Mouse (Mus musculus) adrenal gland, postnatal 4 days (tissue): Measurements from ENCODE around the gene Ahrr. TPM values are rescaled to one million over a fixed set of nuclear protein-coding genes. Genes with fewer than 3 reads are reported as not detected.
A peak's percentile ranks its signal among the peaks of the same experiment; 100 is the strongest.

Source experiments
- DNase-seq, 2 experiments: peaks; one replicate each; pipeline ENCODE4 v3.0.0; 2021 to 2022; ENCODE audit warnings: low spot score in 2 of 2, mixed read lengths in 2 of 2
- total RNA-seq, 2 experiments: library from RNA; stranded (reverse); gene quantifications; 2 replicates each; pipeline ENCODE4 v1.2.3; 2021

The Ahrr gene
- total RNA-seq, 2 experiments from 2014 or later: 2.3 to 2.4 TPM

DNA sequence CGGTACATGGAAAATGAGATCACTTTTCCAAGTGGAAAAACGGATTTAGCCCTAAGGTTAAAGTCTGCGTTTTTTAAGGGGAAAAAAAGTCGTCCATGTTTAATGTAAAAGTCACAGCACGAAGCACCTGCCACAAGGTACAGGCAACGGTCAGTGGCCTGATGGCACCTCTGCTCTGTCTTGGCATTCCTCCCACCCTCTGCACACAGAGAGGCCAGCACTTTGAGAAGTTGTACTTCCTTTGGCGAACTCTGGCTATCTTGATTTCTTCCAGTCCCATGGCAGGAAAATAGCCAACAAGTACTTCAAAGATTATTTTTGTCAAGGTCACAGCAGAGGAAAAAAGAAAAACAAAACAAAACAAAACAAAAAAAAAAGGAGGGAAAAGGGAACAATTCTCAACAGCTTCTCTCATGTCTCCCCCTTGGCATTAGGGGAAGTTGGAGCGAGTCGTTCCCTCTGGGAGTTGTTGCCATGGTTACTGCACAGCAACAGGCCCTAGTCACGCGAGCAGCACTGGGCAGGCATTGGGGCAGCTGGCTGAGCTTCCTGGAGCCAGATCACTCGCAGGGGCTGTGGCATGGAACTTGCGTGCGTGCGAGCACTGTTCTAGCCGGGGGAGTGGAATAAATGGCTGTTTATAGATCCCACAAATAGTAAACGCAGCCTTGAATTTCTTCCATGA lies 46.8 kb downstream of the Ahrr start:
- peak; percentile 37 to 50 for DNase-seq

DNA sequence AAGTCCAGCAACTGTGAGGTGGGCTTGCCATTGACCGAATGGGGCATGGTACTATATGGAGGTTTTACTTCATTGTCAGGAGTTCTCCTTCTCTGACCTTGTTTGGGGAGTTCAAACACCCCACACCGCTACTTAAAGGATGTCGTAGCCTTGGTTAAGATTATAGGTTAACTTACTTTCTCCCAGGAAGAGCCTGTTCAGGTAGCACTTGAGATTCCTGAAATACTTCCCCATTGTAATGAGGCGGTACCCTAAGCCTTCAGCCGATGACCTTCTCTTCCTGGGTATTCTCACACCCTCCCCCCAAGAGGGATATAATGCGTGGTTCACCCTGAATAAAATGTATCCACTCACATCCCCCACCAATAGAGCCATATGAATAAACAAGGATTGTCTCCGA lies 54.6 kb downstream of the Ahrr start:
- DNase-seq: no peak

DNA sequence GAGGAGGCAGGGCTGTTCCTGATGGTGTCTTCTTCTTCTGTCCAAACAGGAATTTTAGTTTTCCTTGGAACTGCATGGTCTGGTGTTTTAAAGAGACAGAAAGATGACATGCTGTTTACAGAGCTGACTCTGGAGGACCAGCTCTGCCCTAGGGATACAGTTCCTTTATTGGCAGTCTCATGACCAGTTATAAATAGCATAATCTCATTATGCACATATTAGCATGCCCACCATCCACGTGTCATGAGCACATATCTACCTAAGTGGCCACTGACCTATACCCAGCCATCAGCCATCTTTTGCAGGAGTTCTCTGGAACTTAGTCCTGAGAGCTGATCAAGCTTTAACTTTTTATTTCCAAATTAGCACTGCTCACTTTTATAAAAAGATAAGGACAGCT lies 71.5 kb downstream of the Ahrr start:
- DNase-seq: no peak

DNA sequence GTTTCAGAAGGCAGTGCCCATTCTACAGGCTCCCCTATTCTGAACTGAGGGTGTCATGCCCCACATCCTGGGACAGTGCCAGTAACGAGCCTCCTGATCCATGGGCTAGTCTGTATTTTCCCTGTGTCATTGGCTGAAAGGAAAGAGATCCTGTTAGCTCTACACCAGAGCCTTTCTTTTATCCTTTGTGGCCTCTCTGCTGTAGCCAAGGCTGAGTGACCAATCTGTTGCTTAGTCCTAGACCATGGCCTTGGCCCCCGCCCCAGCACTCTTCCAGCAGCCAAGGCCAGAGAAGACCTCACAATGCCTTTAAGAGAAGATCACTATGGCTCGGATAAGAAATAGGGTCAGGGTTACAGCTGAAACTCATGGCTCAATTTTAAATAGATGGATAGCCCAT lies 73.7 kb downstream of the Ahrr start:
- no peak for DNase-seq

DNA sequence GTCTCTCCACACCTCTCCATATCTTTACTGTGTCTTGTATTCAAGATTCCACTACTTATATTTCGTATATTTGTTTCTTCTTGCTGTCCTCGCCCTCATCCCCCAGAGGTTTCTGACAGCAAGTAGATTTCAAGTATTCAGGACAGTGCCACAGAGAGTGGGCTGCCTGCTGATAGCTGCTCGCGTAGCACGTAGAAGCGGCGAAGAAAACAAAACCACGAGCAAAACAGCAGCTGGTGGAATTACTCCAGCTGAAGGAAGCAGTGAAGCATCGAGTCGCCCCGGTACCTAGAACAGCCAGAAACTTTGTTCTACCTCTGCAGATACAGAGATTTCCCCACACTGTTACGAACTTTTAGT lies 83.2 kb downstream of the Ahrr start:
- no peak for DNase-seq

DNA sequence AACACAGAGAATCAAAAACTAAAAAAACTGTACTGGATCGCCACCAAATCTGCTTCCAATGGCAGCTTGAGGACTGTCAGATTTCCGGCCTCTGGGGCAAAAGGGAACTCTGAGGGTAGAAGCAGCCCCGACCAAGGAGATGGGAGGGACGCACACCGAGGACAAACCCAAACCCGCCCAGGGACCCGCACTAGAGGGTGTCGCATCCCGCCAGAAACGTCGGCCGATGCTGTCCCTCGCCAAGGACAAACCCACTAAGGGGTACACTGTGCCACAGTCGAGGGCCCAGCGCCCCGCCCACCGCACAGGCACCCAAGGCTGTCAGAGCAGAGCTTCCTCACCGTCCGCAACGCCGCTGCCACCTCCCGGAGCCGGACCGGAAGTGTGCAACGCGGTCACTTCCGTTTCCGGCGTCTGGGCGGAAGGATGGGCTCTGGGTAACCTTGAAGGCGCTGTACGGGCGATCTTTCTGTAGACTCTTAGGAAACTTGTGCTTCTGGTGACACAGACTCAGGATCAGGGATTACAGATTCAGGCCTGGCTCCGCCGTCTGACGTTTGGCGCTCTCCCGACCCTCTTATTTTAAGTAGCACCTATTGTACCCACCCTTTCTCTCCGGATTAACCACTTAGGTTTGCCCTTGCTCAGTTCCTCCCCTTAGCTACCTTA lies 83.7 kb downstream of the Ahrr start, which contains the start of gene Exoc3:
Gene Exoc3 (minus strand): TSS at position 416 of the 669 bp plus-strand sequence.
- peak; percentile 76 to 82 for DNase-seq

DNA sequence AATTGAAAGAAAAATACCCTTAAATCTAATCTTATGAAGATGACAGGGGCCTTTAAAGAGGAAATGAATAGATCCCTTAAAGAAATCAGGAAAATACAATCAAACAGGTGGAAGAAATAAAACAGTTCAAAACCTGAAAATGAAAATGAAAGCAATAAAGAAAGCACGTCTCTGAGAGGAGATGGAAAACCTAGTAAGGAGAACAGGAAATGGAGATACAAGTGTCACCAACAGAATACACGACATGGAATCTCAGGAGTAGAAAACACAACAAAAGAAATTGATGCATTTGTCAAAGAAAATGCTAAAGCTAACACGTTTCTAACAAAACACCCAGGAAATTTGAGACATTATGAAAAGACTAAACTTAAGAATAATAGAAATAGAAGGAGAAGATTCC lies 95.7 kb downstream of the Ahrr start:
- DNase-seq: no peak

DNA sequence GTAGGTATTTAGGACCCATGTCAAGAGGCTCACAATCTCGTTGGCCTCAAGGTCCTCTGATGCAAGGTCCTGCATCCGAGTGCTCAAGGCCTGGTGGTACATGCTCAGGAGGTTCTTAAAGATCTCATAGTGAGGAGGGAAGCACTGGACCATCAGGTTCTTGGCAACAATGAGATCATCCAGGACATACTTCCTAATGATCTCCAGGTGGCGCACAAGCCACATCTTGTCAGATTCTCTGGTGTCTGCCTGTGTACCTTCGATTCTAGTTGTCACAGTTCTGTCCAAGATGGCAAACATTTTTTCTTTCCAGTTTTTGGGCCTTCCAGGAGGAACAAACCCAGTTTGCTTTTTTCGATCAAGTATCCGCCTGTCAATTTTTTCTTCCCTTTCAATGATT lies 99.5 kb downstream of the Ahrr start:
- DNase-seq: no peak

DNA sequence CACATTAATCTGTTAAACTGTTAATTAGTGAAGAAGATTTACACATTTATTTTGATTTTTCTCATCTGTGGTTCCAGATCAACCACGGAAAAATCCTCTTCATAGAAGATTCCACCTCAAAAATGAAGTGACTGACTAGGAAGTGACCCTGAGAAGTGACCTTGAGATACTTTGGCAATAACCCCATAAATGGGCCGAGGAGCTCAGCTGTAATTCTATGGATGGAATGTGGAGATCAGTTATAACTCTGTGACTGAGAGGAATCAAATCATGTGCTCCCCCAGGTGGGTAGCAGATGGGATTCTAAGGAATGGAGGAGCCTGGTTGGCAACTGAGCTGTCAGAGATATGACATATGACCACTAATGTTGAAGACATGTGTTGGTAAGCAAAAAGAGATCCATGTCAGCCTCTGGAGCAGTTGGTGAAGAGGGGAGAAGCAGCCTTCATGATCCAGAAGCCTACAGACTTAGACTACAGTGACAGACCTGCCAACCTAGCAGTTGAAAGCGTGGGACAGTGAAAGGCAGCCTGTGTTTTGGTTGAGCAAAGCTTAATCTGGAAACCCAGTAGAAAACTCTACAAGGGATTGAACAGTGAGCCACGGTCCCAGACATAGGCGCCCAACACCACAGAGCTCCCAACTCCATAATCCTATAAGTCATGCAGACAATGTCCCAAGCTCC lies 109.0 kb downstream of the Ahrr start:
- no peak for DNase-seq

DNA sequence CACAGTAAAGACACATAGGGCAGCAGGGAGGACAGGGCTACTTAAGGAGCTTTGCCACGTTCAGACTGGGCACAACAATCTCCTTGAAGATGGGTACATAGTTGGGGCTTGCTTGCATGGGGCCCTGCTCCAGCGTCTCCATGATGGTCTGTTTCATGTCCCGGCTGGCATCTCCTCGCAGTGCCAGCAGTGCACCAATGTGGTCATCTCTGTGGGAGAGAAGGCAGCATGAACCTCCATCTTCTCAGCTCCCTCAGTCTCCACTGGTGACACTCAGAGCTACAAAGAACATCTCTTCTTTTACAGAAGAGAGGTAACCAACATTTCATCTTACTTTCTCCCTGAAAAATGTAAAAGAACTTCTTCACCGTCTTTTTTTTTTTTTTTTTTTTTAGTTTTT lies 120.1 kb downstream of the Ahrr start:
- no peak for DNase-seq

DNA sequence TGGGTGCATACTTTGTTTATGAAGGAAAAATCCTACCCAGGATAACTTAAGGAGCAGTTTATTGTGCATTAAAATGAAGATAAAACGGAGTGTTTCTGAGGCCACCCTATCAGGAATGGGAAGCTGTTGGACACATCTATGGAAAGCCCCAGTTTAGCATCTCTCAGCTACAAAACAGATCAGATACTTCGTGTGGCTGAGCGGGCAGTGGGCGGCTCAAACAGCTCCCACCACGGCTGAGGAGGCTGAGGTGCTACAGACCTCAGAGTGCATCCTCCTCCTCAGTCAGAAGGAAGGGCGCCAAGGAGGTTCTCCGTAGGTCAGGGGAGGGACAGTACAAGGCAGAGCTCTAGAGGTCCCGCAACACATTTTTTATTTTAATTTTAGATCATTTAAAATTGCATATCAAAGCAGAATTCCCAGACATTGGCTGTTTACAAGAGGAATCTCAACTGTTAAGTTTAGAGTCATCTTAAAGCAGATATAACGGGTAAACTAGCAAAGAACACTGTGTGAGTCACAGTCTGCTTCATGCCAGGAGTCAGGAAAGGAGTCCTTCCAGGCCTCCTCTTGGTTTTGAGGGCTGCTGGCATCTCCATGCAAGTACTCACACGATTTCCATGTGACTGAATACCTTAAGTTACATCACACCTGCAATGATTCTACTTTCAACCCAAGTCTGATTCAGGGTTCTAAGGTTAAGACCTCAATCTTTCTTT lies 122.5 kb downstream of the Ahrr start:
- no peak for DNase-seq

DNA sequence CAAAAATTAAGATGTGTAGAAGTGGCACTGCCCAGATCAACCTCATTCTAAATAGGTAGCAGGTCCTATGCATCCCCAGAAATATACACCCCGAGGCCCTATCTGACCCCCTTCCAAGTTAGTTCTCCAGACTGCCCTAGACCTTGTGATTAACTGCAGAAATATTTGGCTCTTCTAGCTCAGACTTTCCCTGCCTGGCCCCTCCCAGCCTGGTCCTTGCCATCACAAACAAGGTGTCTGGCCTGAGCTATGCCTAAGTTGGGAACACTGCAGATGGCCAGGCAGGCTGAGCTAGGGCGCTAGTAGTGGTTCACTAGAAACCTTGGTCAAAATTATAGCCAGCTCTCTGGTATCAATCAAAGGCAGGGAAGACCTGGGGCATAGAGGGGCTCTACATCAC lies 124.6 kb downstream of the Ahrr start:
- DNase-seq: no peak

DNA sequence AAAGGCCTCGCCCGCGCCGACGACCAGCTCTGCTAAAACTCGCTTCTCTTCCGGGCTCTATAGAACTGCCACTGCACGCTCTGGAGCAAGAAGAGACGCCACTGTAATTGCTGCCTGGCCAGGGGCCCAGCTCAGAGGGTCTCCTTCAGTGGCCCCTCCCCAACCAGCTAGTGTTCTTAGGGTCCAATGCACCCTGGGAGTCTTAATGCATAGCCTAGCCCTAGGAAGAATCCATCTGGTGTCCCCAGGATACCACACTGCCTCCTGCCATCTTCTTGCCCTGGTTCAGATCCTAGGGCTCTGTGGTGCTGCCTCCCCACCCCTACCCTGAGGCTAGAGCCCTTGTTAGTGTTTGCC lies 125.1 kb downstream of the Ahrr start:
- no peak for DNase-seq

DNA sequence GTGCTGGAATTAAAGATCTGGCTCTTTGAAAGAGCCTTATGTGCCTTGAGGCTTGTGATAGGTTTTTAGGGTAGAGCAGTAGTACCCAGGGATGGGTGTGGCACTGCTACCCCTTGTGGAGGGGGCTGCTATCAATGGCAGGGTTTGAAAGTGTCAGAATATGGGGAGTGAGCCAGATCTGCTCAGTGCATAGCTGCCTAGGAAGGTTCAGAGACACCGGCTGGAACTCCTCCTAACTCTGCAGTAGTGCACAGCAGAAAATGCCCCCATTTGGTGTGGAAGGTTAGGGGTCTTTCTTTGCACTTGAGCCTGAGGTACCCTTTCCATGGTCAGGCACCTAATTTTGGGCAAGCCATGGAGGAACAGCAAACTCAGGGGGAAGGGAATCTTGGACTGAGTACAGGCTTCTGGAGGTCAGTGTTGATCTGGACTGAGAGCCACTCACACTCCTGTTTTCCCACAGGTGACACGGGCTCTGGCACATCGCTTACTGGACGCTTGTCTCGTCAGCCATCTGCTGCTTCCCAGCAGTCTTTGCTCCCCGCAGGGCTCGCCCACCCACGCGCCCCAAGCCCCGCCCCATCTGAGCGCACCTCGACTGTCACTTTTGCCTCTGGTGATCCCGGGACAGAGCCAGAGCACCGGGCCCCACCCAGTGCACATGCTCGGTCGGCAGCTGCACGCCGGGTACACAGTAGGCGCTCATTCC lies 125.6 kb downstream of the Ahrr start:
- peak; percentile 18 to 22 for DNase-seq

Other genes starting within 250 kb of the Ahrr start
- gene Cep72, start 230.0 kb downstream of the Ahrr start, total RNA-seq: 10 to 100 TPM in 1 of 2 experiments, 1 to 10 TPM in 1; 8.9 to 10.7 TPM
- 1 to 10 TPM in 1 of 2 experiments, under 1 TPM in 1; 0.42 to 3.2 TPM for gene Slc9a3, start 170.9 kb downstream of the Ahrr start, total RNA-seq
- gene Exoc3, start 83.6 kb downstream of the Ahrr start, total RNA-seq: 10 to 100 TPM; 57.6 to 62.6 TPM
- gene Pdcd6, start 25.2 kb upstream of the Ahrr start, total RNA-seq: 100 to 1,000 TPM; 143 to 145 TPM
- 100 to 1,000 TPM; 450 to 473 TPM for gene Sdha, start 57.9 kb upstream of the Ahrr start, total RNA-seq
- 10 to 100 TPM; 48.3 to 50.8 TPM for gene Ccdc127, start 58.0 kb upstream of the Ahrr start, total RNA-seq
- gene Lrrc14b, start 71.7 kb upstream of the Ahrr start, total RNA-seq: 1 to 10 TPM in 1 of 2 experiments, under 1 TPM in 1; 0.78 to 1.5 TPM
- 1 to 10 TPM; 2.9 to 3.3 TPM for gene Zfp72, start 98.5 kb upstream of the Ahrr start, total RNA-seq
- gene Ftl1-ps1, start 107.4 kb upstream of the Ahrr start, total RNA-seq: 100 to 1,000 TPM; 682 to 698 TPM
- gene Zfp825, start 201.7 kb upstream of the Ahrr start, total RNA-seq: 10 to 100 TPM; 13.2 to 13.7 TPM